Mouse (Mus musculus) thymus, adult 2 months (tissue): ENCODE measurements around the gene Kmt2a.

Experiments
- CTCF ChIP-seq: fragments of 200-500 bp; IDR thresholded peaks from 2 replicates; pipeline ENCODE4 v1.5.1; 2012; ENCODE audit warnings: mild to moderate bottlenecking, control low read depth, low read length, moderate library complexity, borderline replicate concordance; ENCODE audit not compliant: control insufficient read depth, poor library complexity, insufficient read depth; ENCODE audit errors: extremely low read depth
- POLR2A ChIP-seq: fragments of 200-500 bp; IDR thresholded peaks from 2 replicates; pipeline ENCODE4 v1.6.1; 2012; ENCODE audit warnings: mild to moderate bottlenecking, low read length, control low read depth, moderate library complexity; ENCODE audit not compliant: control insufficient read depth, poor library complexity, insufficient read depth; ENCODE audit errors: extremely low read depth

- TF ChIP-seq CTCF (no peak), POLR2A (no peak)
Measured at GRCm38 (mm10) chr9:44805536-44805935, 75.6 kb downstream of the Kmt2a start.
